Mouse (Mus musculus): ENCODE measurements at regions not wholly inside any gene's neighbourhood (a gene's known extent, or its start where the extent isn't known, plus 50 kb on each side); places are given as distances from the start of the nearest gene placed in this dataset.

- TF ChIP-seq CTCF (IDR thresholded peaks at IDR 0.05; ENCODE audit: low read depth): no peak
- no peak for TF ChIP-seq EP300 (optimal IDR thresholded peaks at IDR 0.05)
Observed at GRCm38 (mm10) chr9:116253546-116253945, 78.4 kb upstream of the Tgfbr2 start.
